Mouse (Mus musculus) bone marrow macrophage, adult 2 months (primary cell): ENCODE results near the gene Nab2.

Experiments
- CTCF ChIP-seq: IDR thresholded peaks from 2 replicates; pipeline ENCODE4 v1.5.1; 2012; ENCODE audit warnings: low read depth, mild to moderate bottlenecking, low read length, moderate library complexity
- POLR2A ChIP-seq: IDR thresholded peaks from 2 replicates; pipeline ENCODE4 v1.6.1; 2012; ENCODE audit warnings: mild to moderate bottlenecking, low read depth, low read length, borderline replicate concordance

GRCm38 (mm10) chr10:127661915-127662663 is 6.3 kb downstream of the Nab2 start:
- TF ChIP-seq CTCF (no peak), POLR2A (no peak)
